Mouse (Mus musculus) CD4-positive, CD25-positive, alpha-beta regulatory T cell (primary cell): Measurements from ENCODE around the gene Cntn4. TPM values are rescaled to one million over a fixed set of nuclear protein-coding genes. Genes with fewer than 3 reads are reported as not detected.

ENCODE experiments used
- polyA plus RNA-seq: library from polyadenylated mRNA; unstranded; fragments of 100-300 nt; shearing (Covaris generic); gene quantifications from one replicate; pipeline ENCODE4 v1.2.1, GENCODE M21; 2017

Cntn4 gene
- polyA plus RNA-seq, result not detected

GRCm38 (mm10) chr6:105677149-105678031 lies at the start of gene Cntn4:
Cntn4 (plus strand) TSS chr6:105677660.

